Mouse (Mus musculus): ENCODE results near the gene Nr2c2. TPM values are rescaled to one million over a fixed set of nuclear protein-coding genes. Genes with fewer than 3 reads are reported as not detected.
"Not testable (repeated sequence)": the region's sequence is repeated elsewhere in the genome, so short reads cannot be mapped to it uniquely, and the experiment has no call there.

Gene Nr2c2
- 10 to 100 TPM; 19.5 to 21.3 TPM for total RNA-seq (2021)
- long read RNA-seq, experiment 1, full-length matches to known transcripts, result 3 of 14 reads
- long read RNA-seq, experiment 1, partial matches to known transcripts, result 3 of 14 reads
- long read RNA-seq, experiment 1, other reads (novel, unspliced or antisense), result 8 of 14 reads
- long read RNA-seq, experiment 2, full-length matches to known transcripts, result 2 of 13 reads
- long read RNA-seq, experiment 2, partial matches to known transcripts, result 4 of 13 reads
- long read RNA-seq, experiment 2, other reads (novel, unspliced or antisense), result 7 of 13 reads

- peak; percentile 88 for DNase-seq (ENCODE audit: low spot score)
These were observed at the start of gene Nr2c2 for GRCm38 (mm10) chr6:92091130-92091591. Nr2c2 (plus strand) TSS chr6:92091390.

- no peak for DNase-seq (ENCODE audit: low spot score)
These were observed 49.1 kb upstream of the Nr2c2 start for GRCm38 (mm10) chr6:92042055-92042454.

- DNase-seq (ENCODE audit: low spot score), result no peak
These were observed 48.3 kb upstream of the Nr2c2 start for GRCm38 (mm10) chr6:92042850-92043249.

- no peak for DNase-seq (ENCODE audit: low spot score)
These were observed 33.4 kb upstream of the Nr2c2 start for GRCm38 (mm10) chr6:92057768-92058167.

GRCm38 (mm10) chr6:92061725-92062124 is 29.5 kb upstream of the Nr2c2 start:
- DNase-seq (ENCODE audit: low spot score), result no peak

GRCm38 (mm10) chr6:92063452-92063851 is 27.7 kb upstream of the Nr2c2 start:
- no peak for DNase-seq (ENCODE audit: low spot score)

- DNase-seq (ENCODE audit: low spot score), result no peak
These were observed 27.1 kb upstream of the Nr2c2 start for GRCm38 (mm10) chr6:92064101-92064500.

GRCm38 (mm10) chr6:92065721-92066496 is 25.3 kb upstream of the Nr2c2 start:
- peak; percentile 38 for DNase-seq (ENCODE audit: low spot score)

- DNase-seq (ENCODE audit: low spot score), result peak; percentile 75
These were observed 23.9 kb upstream of the Nr2c2 start for GRCm38 (mm10) chr6:92067146-92067790.

GRCm38 (mm10) chr6:92071121-92071839 is 19.9 kb upstream of the Nr2c2 start:
- peak; percentile 63 for DNase-seq (ENCODE audit: low spot score)

- no peak for DNase-seq (ENCODE audit: low spot score)
These were observed 10.5 kb upstream of the Nr2c2 start for GRCm38 (mm10) chr6:92080730-92081129.

- DNase-seq (ENCODE audit: low spot score), result no peak
These were observed 8.4 kb upstream of the Nr2c2 start for GRCm38 (mm10) chr6:92082756-92083155.

- no peak for DNase-seq (ENCODE audit: low spot score)
These were observed 6.3 kb upstream of the Nr2c2 start for GRCm38 (mm10) chr6:92084932-92085331.

- DNase-seq (ENCODE audit: low spot score), result not testable (repeated sequence)
These were observed 2.0 kb upstream of the Nr2c2 start for GRCm38 (mm10) chr6:92089141-92089540.

- no peak for DNase-seq (ENCODE audit: low spot score)
These were observed 1.2 kb upstream of the Nr2c2 start for GRCm38 (mm10) chr6:92089982-92090381.

GRCm38 (mm10) chr6:92090497-92090896 is 693 bp upstream of the Nr2c2 start:
- DNase-seq (ENCODE audit: low spot score), result no peak

GRCm38 (mm10) chr6:92091767-92092489 is 738 bp downstream of the Nr2c2 start:
- DNase-seq (ENCODE audit: low spot score), result peak; percentile 100

- DNase-seq (ENCODE audit: low spot score), result no peak
These were observed 1.5 kb downstream of the Nr2c2 start for GRCm38 (mm10) chr6:92092737-92093136.

- no peak for DNase-seq (ENCODE audit: low spot score)
These were observed 2.7 kb downstream of the Nr2c2 start for GRCm38 (mm10) chr6:92093869-92094268.

- no peak for DNase-seq (ENCODE audit: low spot score)
These were observed 9.6 kb downstream of the Nr2c2 start for GRCm38 (mm10) chr6:92100679-92101360.

Data from gastrocnemius, adult 18-20 months (tissue).